Mouse (Mus musculus) mouse embryonic stem cell (cell line): Measurements from ENCODE around the gene Fuca1.

Experiments
- in situ Hi-C, 2 experiments: fragments of 300-500 bp; cut with MboI; formaldehyde crosslinking; loops; 1 replicate in 1 of 2; 3 replicates in 1 of 2; pipeline ENCODE4 v1.14.3; 2019 to 2020; ENCODE audit warnings: low sequenced_read_pairs in 2 of 2, low pct_unique_long_range_greater_than_20kb in 1 of 2, mixed read lengths in 1 of 2; ENCODE audit not compliant: unreplicated experiment in 1 of 2

The Fuca1 gene

DNA sequence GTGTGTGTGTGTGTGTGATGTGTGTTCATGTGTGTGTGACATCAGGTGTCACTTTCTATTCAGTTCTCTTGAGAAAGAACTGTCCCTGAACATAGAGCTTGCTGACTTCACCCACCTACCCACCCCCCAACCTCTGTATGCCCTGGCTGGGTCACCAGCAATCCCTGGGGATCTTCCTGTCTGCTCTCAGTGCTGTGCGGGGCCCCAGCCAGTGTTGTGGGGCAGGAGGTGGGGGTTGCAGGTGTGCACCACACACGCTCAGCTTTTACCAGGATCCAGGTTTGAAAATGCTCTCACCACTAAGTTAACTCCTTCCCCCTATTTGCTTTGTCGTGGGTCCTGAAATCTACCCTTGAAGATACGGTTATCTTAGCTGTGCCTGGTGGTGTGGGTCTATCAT, 34.4 kb upstream of the Fuca1 start:
- in situ Hi-C loops: no loop called here

- in situ Hi-C loops: no loop called here
Measured at GRCm38 (mm10) chr4:135888448-135889057, 32.0 kb upstream of the Fuca1 start.

DNA sequence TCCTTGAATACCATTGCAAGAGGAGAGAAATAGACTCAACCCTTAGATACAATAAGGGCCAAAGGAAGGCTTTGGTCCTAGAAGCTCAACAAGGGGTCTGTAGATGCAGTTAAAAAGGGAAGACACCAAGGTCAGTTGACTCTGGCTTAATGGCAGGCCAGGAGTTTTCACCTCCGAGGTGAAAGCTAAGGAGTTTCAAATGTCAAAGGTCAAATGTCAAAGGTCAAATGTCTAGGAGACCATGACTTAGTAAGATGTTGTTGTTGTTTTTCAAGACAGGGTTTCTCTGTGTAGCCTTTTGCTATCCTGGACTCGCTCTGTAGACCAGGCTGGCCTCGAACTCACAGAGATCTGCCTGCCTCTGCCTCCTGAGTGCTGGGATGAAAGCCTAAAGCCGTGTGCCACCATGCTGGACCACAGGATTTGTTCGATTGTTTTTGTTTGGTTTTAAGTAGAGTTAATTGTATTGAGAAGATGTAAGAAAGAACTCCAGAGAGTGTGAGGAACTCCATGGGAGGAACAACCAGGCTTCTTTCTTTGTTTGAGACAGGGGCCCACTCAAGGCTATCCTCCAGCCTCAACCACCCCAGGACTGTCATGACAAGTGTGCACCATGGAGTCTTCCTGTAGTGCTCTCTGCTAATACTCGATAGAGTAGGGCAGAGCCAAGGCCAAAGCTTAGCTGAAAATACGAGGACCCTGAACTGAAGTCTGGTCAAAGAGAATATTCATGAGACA, 31.2 kb upstream of the Fuca1 start:
- in situ Hi-C loops: no loop called here

GRCm38 (mm10) chr4:135889884-135890283, 30.7 kb upstream of the Fuca1 start:
- in situ Hi-C loops: no loop called here

GRCm38 (mm10) chr4:135891539-135891938, 29.0 kb upstream of the Fuca1 start:
- in situ Hi-C loops: no loop called here

DNA sequence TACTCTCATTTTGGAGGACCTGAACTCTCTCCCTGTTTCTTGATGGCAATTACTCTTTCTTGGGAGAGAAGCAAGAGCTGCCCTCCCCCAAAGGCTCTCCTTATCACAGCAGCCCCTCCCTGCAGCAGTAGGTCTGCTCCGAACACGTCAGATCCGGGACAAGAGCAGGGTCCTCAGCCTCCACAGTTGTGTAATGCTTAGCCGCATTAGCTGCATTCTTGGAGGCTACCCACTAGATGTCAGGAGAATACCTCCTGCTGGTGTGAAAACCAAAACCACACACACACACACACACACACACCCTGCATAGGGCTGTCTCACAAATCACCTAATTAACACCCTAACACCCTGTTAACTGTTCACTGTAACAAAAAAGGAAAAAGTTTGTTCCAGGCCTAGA, 27.7 kb upstream of the Fuca1 start:
- in situ Hi-C loops: no loop called here

DNA sequence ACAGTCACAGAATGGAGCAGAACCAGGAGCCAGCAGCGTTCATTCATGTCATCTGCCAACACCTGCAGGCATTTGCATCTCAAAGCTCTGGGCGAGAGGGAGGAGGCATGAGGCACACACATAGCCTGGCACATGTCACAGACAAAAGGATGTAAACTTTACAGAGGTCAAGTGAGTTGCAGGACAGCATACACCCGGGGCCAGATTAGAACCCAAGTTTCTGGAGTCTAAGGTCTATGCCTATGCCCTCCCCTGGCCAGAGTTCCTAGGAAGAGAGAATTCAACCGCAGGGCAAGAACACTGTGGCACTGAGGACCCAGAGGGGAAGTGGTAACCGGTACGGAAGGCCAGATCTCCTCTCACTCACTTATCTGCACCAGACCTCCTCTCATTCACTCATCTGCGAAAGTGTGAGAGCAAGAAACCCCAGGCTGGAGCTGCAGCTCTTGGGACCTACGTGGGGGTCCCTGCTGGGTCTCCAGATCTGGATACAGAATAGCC, 25.4 kb upstream of the Fuca1 start, which contains the start of gene Cnr2:
TSS of gene Cnr2 (plus strand) at position 324 of the 501 bp plus-strand sequence.
- in situ Hi-C loops: no loop called here

- in situ Hi-C loops: no loop called here
Measured at GRCm38 (mm10) chr4:135896157-135896556, 24.4 kb upstream of the Fuca1 start.

GRCm38 (mm10) chr4:135898380-135899049, 22.0 kb upstream of the Fuca1 start:
- in situ Hi-C loops: no loop called here

GRCm38 (mm10) chr4:135899050-135899448, 21.5 kb upstream of the Fuca1 start:
- in situ Hi-C loops: no loop called here

DNA sequence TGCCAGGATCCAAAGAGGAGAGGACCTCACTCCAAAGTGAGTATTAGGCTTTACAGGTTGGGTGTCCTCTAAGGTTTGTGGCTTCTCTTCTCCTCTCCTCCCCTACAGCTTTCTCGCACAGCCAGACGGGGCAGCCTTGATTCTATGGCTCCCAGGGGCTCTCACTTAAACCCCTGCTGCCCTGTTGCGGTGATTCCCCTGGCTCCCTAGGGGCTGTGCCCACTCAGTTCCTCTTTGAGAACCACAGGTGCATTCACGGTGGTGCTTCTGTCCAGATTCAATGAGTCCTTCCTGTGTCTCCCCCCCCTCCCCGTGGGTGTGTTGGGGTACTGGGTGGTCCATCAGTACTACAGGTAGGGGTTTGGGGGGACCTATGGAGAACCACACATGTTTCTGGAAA, 20.5 kb upstream of the Fuca1 start:
- in situ Hi-C loops: no loop called here

GRCm38 (mm10) chr4:135902606-135903242, 17.8 kb upstream of the Fuca1 start:
- in situ Hi-C loops: no loop called here

- in situ Hi-C loops: no loop called here
Measured at GRCm38 (mm10) chr4:135904810-135905209, 15.7 kb upstream of the Fuca1 start.

DNA sequence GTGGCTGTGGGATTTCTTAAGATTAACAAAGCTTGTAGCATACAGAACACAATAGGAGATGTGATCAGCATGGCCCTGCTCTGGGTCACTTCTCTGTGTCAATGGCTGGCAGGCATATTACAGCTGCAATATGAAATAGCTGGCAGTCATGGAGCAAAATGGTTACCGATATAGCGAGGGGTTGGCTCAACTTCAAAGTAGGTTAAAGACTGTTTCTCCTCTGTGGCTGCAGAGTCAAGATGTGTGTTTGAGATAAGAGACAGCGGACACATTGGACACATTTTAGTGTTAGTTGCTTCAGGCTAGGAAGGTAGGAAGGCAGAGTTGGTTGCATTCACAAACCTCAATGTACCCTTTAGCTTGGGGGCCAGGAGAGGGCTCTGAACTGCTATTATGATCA, 13.9 kb upstream of the Fuca1 start:
- in situ Hi-C loops: no loop called here

DNA sequence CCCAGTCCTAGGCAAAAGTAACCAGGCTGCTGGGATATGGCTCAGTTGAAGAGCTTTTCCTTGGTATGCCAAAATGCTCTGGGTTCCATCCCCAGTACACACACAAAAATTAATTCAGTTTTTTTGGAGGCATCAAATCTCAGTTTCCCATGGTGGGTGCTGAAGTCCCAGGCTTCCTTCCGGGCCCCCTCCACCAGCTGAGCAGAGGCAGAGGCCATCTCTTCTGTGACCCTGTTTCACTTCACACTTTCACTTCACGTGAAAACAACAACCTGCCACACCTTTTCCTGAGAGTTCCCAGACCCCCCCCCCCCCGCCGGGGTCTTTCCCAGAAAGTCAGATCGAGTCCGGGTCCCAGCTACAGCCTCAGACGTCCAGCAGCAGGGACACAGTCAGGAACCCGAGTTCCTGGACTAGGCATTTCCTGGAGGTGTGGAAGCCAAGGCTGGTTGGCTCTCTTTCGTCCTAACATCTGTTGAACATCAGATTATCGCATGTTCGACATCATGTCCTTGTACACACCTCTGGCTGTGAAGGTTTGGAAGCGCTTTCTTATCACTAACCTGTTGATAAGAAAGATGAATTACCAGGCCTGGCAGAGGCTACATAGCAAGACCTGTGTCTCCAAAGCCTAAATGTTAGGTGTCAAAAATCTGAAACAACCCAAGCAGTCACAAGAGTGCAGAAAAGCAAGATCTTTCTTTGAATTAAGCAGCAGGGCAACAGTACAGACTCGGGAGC, 11.0 kb upstream of the Fuca1 start:
- in situ Hi-C loops: no loop called here

- in situ Hi-C loops: no loop called here
Measured at GRCm38 (mm10) chr4:135911531-135911930, 9.0 kb upstream of the Fuca1 start.

DNA sequence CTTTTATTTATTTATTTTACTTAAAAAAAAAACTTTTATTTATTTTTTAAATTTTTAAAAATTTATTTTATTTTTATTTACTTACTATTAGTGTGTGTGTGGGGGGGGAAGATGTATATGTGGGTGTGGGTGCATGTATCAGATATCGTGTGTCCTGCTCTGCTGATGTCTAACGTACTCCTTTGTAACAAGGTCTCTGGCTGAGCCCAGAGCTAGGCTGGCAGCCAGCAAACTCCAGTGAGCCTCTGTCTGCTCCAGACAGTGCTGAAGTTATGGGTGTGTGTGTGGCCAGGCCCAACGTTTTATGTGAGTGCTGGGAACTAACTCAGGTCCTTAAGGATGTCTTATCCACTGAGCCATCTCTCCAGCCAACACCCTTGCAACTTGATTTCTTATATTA, 8.4 kb upstream of the Fuca1 start:
- in situ Hi-C loops: no loop called here

- in situ Hi-C loops: no loop called here
Measured at GRCm38 (mm10) chr4:135912835-135913234, 7.7 kb upstream of the Fuca1 start.
